Mouse (Mus musculus) embryonic facial prominence, embryonic 11.5 days (tissue): Measurements from ENCODE around the gene Gnpat. TPM values are rescaled to one million over a fixed set of nuclear protein-coding genes. Genes with fewer than 3 reads are reported as not detected.

ENCODE experiments used
- ATAC-seq: fragments of 200-750 bp; cut with Nextera tagmentation; replicated peaks from 2 replicates; pipeline ENCODE4 v1.8.0; 2017; ENCODE audit warnings: low read depth; ENCODE audit not compliant: insufficient number of reproducible peaks, low FRiP score, low TSS enrichment
- DNase-seq: peaks from one replicate; pipeline ENCODE4 v3.0.0-alpha.2; 2015; ENCODE audit warnings: low spot score
- H3K27ac ChIP-seq: fragments of 300-500 bp; sonication (generic); replicated peaks from 2 replicates; pipeline ENCODE4 v1.5.1; 2014; ENCODE audit warnings: mild to moderate bottlenecking, low read depth, low read length, control low read depth
- H3K27me3 ChIP-seq: fragments of 300-500 bp; sonication (generic); 2 replicates; pipeline ENCODE4 v1.6.1; 2014; ENCODE audit warnings: mild to moderate bottlenecking, low read length, moderate library complexity, mixed read lengths; ENCODE audit not compliant: control insufficient read depth, insufficient read depth
- H3K36me3 ChIP-seq: fragments of 300-500 bp; sonication (generic); replicated peaks from 2 replicates; pipeline ENCODE4 v1.6.1; 2014; ENCODE audit warnings: low read depth, mild to moderate bottlenecking, low read length, moderate library complexity, mixed read lengths; ENCODE audit not compliant: control insufficient read depth, insufficient read depth
- H3K4me1 ChIP-seq: fragments of 300-500 bp; sonication (generic); 2 replicates; pipeline ENCODE4 v1.6.1; 2014; ENCODE audit warnings: low read length, mixed read lengths; ENCODE audit not compliant: control insufficient read depth, insufficient read depth
- H3K4me2 ChIP-seq: fragments of 300-500 bp; sonication (generic); 2 replicates; pipeline ENCODE4 v1.6.1; 2014; ENCODE audit warnings: low read depth, mild to moderate bottlenecking, control low read depth, low read length, moderate library complexity
- H3K4me3 ChIP-seq: fragments of 300-500 bp; sonication (generic); 2 replicates; pipeline ENCODE4 v1.5.1; 2014; ENCODE audit warnings: low read depth, low read length, control low read depth
- H3K9ac ChIP-seq: fragments of 300-500 bp; sonication (generic); replicated peaks from 2 replicates; pipeline ENCODE4 v1.6.1; 2014; ENCODE audit warnings: mild to moderate bottlenecking, control low read depth, low read length
- H3K9me3 ChIP-seq: fragments of 300-500 bp; sonication (generic); replicated peaks from 2 replicates; pipeline ENCODE4 v1.6.1; 2016; ENCODE audit warnings: mild to moderate bottlenecking, low read length, inconsistent platforms, mixed read lengths; ENCODE audit not compliant: control insufficient read depth
- WGBS: fragments of 180-500 bp; shearing (Covaris S2); extraction: QIAGEN DNeasy Blood & Tissue Kit; methylation state at CpG from one replicate; pipeline ENCODE4 v1.1.7; 2014; 5-methylcytosine and 5-hydroxymethylcytosine counted together
- polyA plus RNA-seq: library from polyadenylated mRNA; unstranded; fragments of >200 nt; fragmentation: Nextera tagmentation; extraction: Ambion mirVana; gene quantifications from 2 replicates; pipeline ENCODE4 v1.2.1, GENCODE M21; 2014

Gene Gnpat
- polyA plus RNA-seq, 1 experiment from 2014 or later = 123 TPM

DNA sequence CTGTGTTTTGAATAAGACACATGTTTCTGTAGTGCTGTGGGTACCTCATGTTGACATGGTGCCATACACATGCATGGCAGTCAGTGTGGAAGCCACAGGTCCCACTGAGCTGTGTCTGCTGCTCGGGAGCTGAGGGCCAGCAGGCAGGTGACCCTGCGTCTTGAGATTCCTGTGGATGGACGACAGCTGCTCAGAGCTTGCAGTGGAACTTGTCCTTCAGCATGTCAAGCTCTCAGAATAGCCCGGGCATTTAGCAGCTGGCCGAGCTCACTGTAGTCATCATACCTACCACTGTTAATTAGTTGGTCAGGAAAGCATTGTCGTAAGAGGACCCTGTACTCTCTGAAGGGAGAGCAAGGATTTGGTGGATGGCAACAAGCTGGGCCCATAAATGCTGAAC lies 6.9 kb downstream of the Gnpat start:
- H3K36me3 ChIP-seq = no peaks in the 10 kb centered on the region; the same call in 1 of the 2 replicates
- no peak overlapping the region for H3K4me2 ChIP-seq
- H3K27me3 ChIP-seq = no peaks in the 10 kb centered on the region
- H3K27ac ChIP-seq = no peak overlapping the region
- DNase-seq (no peak), ATAC-seq (no peak)
- H3K4me1 ChIP-seq = no peaks in the 10 kb centered on the region
- no peaks in the 10 kb centered on the region for H3K9me3 ChIP-seq
- no peak overlapping the region for H3K9ac ChIP-seq
- WGBS = 89% methylated on average over 6 of the region's 6 CpGs
- H3K4me3 ChIP-seq = no peak overlapping the region

DNA sequence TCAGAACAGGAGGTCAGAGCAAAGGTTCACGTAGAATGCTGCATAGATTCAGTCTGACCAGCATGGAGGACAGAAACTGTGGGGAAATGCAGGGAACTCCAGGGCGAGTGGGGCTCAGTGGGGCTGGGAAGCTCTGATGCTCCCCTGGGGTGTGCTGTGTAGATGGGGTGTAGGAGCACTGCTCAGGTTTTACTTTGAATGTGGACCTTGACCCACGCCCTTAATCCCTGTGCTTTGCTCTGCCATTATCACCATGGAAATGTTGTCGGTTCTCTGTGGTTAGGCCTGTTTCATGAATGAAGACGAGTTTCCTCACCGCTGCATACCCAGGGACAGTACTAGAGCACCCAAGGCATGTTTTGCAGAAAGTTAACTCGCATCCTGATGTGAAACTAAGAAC lies 8.6 kb downstream of the Gnpat start:
- no peak overlapping the region for H3K4me3 ChIP-seq
- no peak for DNase-seq
- no peak overlapping the region for H3K27ac ChIP-seq
- H3K9ac ChIP-seq = no peak overlapping the region
- WGBS = 94% methylated on average over 7 of the region's 7 CpGs
- no peaks in the 10 kb centered on the region for H3K27me3 ChIP-seq
- H3K4me2 ChIP-seq = no peak overlapping the region
- no peak for ATAC-seq
- peaks cover 2% of the 10 kb centered on the region for H3K36me3 ChIP-seq
- H3K9me3 ChIP-seq = no peaks in the 10 kb centered on the region
- no peaks in the 10 kb centered on the region for H3K4me1 ChIP-seq

DNA sequence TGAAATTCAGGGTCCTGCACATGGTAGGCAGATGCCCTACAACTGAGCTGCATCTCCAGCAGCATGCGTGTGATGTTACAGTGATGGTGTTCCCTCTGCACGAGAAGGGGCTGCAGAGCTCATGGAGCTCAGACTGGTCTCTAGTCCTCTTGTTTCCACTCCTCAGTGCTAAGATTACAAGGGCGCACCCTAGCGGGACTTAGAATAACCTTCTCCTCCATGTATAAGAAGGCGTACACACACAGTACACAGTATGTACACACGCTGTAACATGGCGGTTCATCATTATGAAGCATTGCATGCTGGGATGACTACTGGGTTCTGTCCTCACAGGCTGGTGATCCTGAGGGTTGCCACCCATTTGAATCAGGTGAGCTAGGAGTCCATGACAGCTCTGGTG lies 9.2 kb downstream of the Gnpat start:
- Histone ChIP-seq H3K9me3 (no peaks in the 10 kb centered on the region), H3K4me2 (no peak overlapping the region), H3K27me3 (no peaks in the 10 kb centered on the region), H3K4me1 (no peaks in the 10 kb centered on the region), H3K4me3 (no peak overlapping the region), H3K9ac (no peak overlapping the region), H3K36me3 (peaks cover 2% of the 10 kb centered on the region), H3K27ac (no peak overlapping the region)
- WGBS = 92% methylated on average over 7 of the region's 7 CpGs
- no peak for DNase-seq
- ATAC-seq = no peak

DNA sequence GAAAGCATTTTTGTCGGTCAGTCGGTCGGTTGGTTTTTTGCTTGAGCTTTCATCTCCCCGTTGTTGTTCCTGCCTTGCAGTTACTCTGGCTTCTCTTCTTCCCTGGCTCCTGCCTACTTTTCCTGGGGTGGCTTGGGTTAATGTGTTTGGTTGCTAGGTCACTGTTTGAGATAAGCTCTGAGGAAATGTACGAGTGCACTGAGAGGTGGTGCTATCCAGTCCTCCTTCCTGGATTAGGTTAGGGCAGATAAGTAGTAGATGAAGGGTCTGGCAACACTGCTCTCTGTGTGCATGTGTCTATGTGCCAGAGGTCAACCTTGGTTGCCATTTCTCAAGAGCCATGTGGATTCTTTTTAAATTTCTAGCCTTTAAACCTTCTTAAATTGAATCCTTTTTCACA lies 9.9 kb downstream of the Gnpat start:
- no peaks in the 10 kb centered on the region for H3K4me1 ChIP-seq
- H3K9ac ChIP-seq = no peak overlapping the region
- no peak for DNase-seq
- no peak for ATAC-seq
- no peak overlapping the region for H3K27ac ChIP-seq
- H3K4me3 ChIP-seq = no peak overlapping the region
- H3K36me3 ChIP-seq = peaks cover 5% of the 10 kb centered on the region
- H3K4me2 ChIP-seq = no peak overlapping the region
- 97% methylated on average over 5 of the region's 5 CpGs for WGBS
- H3K9me3 ChIP-seq = no peaks in the 10 kb centered on the region
- no peaks in the 10 kb centered on the region for H3K27me3 ChIP-seq

DNA sequence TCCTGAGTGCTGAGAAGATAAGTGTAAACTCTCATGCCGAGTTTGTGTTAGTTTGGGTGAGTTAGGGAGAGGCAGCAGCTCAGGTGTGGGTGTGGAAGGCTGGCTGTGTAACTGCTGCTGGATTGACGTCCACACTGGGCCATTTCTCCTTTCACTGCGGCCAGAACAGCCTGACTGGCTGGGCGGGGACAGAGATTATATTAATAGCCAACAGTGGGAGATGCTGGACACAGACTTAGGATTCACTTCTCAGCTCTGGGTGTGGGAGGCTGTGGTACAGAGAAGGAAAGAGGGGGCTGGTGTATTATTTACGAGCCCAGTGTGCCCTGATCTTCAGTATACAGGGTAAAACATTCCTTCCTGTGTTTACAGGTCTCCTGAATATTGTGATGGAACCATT lies 15.3 kb downstream of the Gnpat start:
- Histone ChIP-seq H3K27ac (no peak overlapping the region), H3K9me3 (no peaks in the 10 kb centered on the region), H3K4me1 (no peaks in the 10 kb centered on the region), H3K4me2 (no peak overlapping the region), H3K27me3 (no peaks in the 10 kb centered on the region), H3K9ac (no peak overlapping the region), H3K4me3 (no peak overlapping the region), H3K36me3 (peaks cover 14% of the 10 kb centered on the region)
- DNase-seq (no peak), ATAC-seq (no peak)
- WGBS = 84% methylated on average over 5 of the region's 5 CpGs

DNA sequence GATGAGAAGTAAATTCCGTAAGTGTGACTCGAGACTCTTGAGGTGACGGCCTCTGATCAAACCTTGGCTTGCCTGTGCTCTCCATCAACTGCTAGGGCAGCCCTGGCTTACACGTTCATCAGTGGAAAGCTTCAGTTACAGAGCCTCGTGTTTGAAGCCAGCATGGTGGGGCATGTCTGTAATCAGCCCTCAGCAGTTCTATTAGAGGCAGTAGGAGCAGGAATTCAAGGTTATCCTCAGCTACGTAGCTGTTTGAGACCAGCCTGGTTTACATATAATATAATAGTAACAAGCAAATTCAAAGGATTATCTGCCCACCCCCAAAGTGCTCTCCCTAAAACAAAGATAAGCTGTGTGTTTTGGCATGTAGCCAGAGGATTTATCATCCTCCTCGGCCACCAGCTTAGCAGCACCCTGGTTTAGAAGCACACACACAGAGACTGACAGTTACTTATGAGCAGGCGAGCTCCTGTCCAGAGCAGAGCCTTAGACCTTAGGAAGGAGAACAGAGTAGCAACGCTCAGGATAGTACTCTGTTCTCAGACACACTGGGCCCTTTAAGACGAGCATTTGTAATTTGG lies 16.2 kb downstream of the Gnpat start:
- Histone ChIP-seq H3K9me3 (no peaks in the 10 kb centered on the region), H3K27ac (no peak overlapping the region), H3K9ac (no peak overlapping the region), H3K4me1 (no peaks in the 10 kb centered on the region), H3K36me3 (peaks cover 17% of the 10 kb centered on the region), H3K27me3 (no peaks in the 10 kb centered on the region), H3K4me3 (no peak overlapping the region), H3K4me2 (no peak overlapping the region)
- ATAC-seq (no peak), DNase-seq (no peak)
- WGBS = 90% methylated on average over 10 of the region's 10 CpGs

DNA sequence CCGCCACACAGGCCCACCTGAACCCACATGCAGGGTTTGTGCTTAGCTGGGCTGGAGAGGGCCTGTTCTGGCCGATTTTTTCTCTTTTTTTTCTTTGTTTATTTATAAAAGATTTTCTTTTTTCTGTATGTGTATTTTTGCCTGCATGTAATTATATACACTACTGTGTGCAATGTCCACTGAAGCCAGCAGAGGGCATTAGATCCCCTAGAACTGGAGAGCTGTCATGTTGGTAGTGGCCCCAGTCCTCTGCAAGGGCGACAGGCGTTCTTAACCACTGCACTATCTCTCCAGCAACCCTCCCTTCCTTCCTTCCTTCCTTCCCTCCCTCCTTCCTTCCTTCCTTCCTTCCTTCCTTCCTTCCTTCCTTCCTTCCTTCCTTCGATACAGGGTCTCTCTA lies 25.6 kb downstream of the Gnpat start:
- Histone ChIP-seq H3K4me3 (no peak overlapping the region), H3K9ac (no peak overlapping the region), H3K27me3 (no peaks in the 10 kb centered on the region), H3K4me1 (no peaks in the 10 kb centered on the region), H3K27ac (no peak overlapping the region), H3K4me2 (no peak overlapping the region), H3K36me3 (peaks cover 21% of the 10 kb centered on the region), H3K9me3 (no peaks in the 10 kb centered on the region)
- WGBS = 97% methylated on average over 5 of the region's 5 CpGs
- no peak for ATAC-seq
- DNase-seq = no peak

DNA sequence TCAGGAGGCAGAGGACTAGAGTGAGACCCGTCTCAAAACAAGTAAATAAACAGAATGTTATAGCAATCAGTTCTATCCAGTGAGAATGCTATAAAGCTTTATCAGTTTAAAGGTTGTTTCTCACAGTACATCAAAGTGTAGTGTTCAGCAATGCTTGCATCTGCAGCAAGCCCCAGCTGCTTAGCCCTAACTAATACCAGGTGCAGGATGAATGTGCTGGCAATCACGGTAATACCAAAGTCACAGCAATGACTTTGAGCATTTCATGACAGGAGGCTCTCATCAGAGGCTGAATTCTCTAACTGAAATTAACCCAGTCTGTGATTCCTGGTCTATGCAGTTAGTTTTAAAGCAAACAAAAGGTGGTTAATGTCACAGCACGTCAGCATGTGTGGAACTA lies 29.8 kb downstream of the Gnpat start:
- Histone ChIP-seq H3K36me3 (peaks cover 9% of the 10 kb centered on the region), H3K4me2 (no peak overlapping the region), H3K4me1 (peaks cover 6% of the 10 kb centered on the region), H3K4me3 (no peak overlapping the region), H3K9me3 (no peaks in the 10 kb centered on the region), H3K27ac (no peak overlapping the region), H3K27me3 (no peaks in the 10 kb centered on the region), H3K9ac (no peak overlapping the region)
- ATAC-seq (no peak), DNase-seq (peak; percentile 74)
- WGBS = 43% methylated on average over 3 of the region's 3 CpGs
